ENCODE assay signal across 13 mouse cellular contexts in the genomic region with DNA sequence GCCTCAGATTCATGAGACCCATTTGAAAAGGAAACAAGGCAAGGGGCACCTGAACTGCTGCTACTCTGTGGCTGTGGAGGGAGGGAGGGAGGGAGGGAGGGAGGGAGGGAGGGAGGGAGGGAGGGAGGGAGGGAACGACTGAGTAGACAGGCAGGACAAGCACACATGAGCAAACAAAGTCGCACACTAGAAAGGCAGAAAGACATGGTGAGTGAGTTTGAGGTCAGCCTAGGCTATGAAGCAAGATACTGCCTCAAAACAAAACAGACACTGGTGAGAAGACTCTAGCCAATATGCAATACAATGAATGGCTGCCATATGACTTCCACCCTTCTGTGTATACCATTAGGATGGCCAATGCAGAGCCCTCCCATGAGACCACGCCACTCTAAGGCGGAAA.
"Had no signal": no experiment of that assay in that cellular context is flagged by ENCODE, and none has a peak within 500 bp of the region (broad histone marks: within the 10 kb centered on the region; RNA-seq: fewer than 3 reads in every experiment).

No protein-coding gene starts in this region.

- H3K4me3 ChIP-seq: left cerebral cortex, adult 2 months; limb, embryonic 10.5 days; stomach, embryonic 15.5 days had no signal

- H3K27me3 ChIP-seq: stomach, embryonic 15.5 days had no signal

- H3K27ac ChIP-seq: left cerebral cortex, adult 2 months; limb, embryonic 10.5 days; liver, embryonic 14.5 days; stomach, embryonic 15.5 days had no signal

- H3K9ac ChIP-seq: liver, embryonic 14.5 days; stomach, embryonic 15.5 days had no signal

- H3K4me2 ChIP-seq: midbrain, embryonic 11.5 days; stomach, embryonic 15.5 days had no signal

- H3K36me3 ChIP-seq: limb, embryonic 10.5 days; stomach, embryonic 15.5 days had no signal

- H3K9me3 ChIP-seq: limb, embryonic 10.5 days; stomach, embryonic 15.5 days had no signal

- DNase-seq: kidney, adult 11 months; kidney, adult 9 months; kidney, postnatal 14 days; lung, adult 2 months; lung, postnatal 36 days; right cerebral cortex, postnatal 4 days; spleen, adult 18-20 months; thymus, postnatal 36 days had no signal
